Mouse (Mus musculus): ENCODE results near the gene Med9. TPM values are rescaled to one million over a fixed set of nuclear protein-coding genes. Genes with fewer than 3 reads are reported as not detected.
A peak's percentile ranks its signal among the peaks of the same experiment; 100 is the strongest.

The Med9 gene
- polyA plus RNA-seq, 1 experiment from 2014 or later: 15.8 TPM

- no peak for DNase-seq
- no peaks in the 10 kb centered on the region for H3K9me3 ChIP-seq (ENCODE audit: low read length)
- 71% methylated on average over 2 of the region's 2 CpGs for WGBS (ENCODE audit: insufficient replicate concordance)
- H3K9ac ChIP-seq (replicated peaks): no peak overlapping the region
- TF ChIP-seq EP300 (IDR thresholded peaks at IDR 0.05; ENCODE audit: low read depth) (no peak), CTCF (IDR thresholded peaks at IDR 0.05; ENCODE audit: low read depth) (no peak)
- H3K4me2 ChIP-seq (ENCODE audit: low read depth, low read length): no peak overlapping the region
- peaks cover 11% of the 10 kb centered on the region for H3K36me3 ChIP-seq (replicated peaks; ENCODE audit: insufficient read depth, low read length)
- H3K27me3 ChIP-seq (ENCODE audit: insufficient read depth, low read length): no peaks in the 10 kb centered on the region
- no peak overlapping the region for H3K27ac ChIP-seq (ENCODE audit: low read depth)
- no peaks in the 10 kb centered on the region; the same call in 1 of the 2 replicates for H3K4me1 ChIP-seq (ENCODE audit: insufficient read depth)
- no peak overlapping the region for H3K4me3 ChIP-seq (ENCODE audit: low read depth, low read length)
- no peak for ATAC-seq
These were observed 23.7 kb downstream of the Med9 start for GRCm38 (mm10) chr11:59971691-59972090.

DNA sequence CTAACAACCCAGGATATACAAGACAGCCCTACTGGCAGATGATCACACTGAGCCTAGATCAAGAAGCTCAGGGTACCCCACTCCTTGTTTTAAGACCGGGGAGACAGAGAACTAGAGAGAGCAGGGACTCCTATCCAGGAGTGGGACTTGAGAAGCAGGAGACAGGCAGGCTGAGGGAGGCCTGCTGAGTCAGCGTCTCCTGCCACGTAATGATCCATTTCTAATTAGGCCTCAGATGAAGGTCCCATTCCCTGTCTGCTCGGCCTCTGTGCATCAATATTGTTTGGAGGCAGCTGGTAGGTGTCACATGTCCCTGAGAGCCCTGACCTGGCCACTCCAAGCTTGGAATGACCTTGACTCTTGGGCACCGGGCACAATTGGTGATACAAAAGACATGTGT lies 25.4 kb downstream of the Med9 start:
- no peak overlapping the region for H3K4me3 ChIP-seq (ENCODE audit: low read depth, low read length)
- H3K4me1 ChIP-seq (ENCODE audit: insufficient read depth): no peaks in the 10 kb centered on the region
- peaks cover 11% of the 10 kb centered on the region for H3K36me3 ChIP-seq (replicated peaks; ENCODE audit: insufficient read depth, low read length)
- 72% methylated on average over 5 of the region's 5 CpGs for WGBS (ENCODE audit: insufficient replicate concordance)
- no peaks in the 10 kb centered on the region for H3K27me3 ChIP-seq (ENCODE audit: insufficient read depth, low read length)
- TF ChIP-seq EP300 (IDR thresholded peaks at IDR 0.05; ENCODE audit: low read depth) (no peak), CTCF (IDR thresholded peaks at IDR 0.05; ENCODE audit: low read depth) (no peak)
- H3K27ac ChIP-seq (ENCODE audit: low read depth): no peak overlapping the region
- DNase-seq (no peak), ATAC-seq (no peak)
- no peak overlapping the region for H3K4me2 ChIP-seq (ENCODE audit: low read depth, low read length)
- no peaks in the 10 kb centered on the region for H3K9me3 ChIP-seq (ENCODE audit: low read length)
- H3K9ac ChIP-seq (replicated peaks): no peak overlapping the region

DNA sequence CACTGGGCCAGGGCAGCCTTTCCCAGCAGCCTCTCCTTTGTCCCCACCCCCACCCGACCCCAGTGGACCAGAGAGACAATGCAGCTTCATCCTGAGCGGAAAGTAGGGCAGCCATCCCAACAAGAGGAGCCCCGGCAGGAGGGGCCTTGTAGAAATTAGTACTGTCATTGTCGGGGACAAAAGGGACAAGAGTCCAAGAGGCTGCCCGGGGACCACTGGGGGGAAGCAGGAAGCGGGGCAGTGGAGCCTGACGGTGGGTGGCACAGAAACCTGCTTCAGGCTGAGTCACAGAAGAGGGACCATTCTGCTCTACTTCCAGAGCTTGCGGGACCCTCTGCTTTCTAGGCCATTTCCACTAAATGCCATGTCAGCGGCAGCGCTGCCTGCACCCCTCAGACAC lies 27.2 kb downstream of the Med9 start:
- Histone ChIP-seq H3K36me3 (replicated peaks; ENCODE audit: insufficient read depth, low read length) (peaks cover 14% of the 10 kb centered on the region), H3K9me3 (ENCODE audit: low read length) (no peaks in the 10 kb centered on the region), H3K4me3 (ENCODE audit: low read depth, low read length) (no peak overlapping the region), H3K4me2 (ENCODE audit: low read depth, low read length) (no peak overlapping the region), H3K27me3 (ENCODE audit: insufficient read depth, low read length) (no peaks in the 10 kb centered on the region), H3K9ac (replicated peaks) (no peak overlapping the region), H3K27ac (ENCODE audit: low read depth) (no peak overlapping the region), H3K4me1 (ENCODE audit: insufficient read depth) (no peaks in the 10 kb centered on the region)
- DNase-seq (no peak), ATAC-seq (no peak)
- TF ChIP-seq CTCF (IDR thresholded peaks at IDR 0.05; ENCODE audit: low read depth) (no peak), EP300 (IDR thresholded peaks at IDR 0.05; ENCODE audit: low read depth) (no peak)
- WGBS (ENCODE audit: insufficient replicate concordance): 71% methylated on average over 10 of the region's 10 CpGs

DNA sequence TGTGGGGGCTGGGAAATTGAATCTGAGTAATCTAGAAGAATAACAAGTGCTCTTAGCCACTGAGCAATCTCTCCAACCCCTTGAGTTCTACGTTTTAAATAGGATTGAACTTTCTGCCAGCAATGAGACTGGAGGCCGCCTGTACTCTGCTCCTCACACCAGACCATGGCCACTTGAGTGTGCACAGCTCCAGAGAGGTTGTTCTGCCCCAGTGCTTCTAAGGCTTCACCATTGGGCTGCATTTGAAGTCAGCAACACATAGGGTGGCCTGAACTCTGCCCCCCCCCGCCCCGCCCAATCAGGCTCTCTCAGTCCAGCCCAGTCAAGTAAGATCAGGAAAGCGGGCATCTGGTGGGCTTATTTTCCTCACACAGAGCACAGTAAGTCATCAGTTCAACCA lies 29.8 kb downstream of the Med9 start:
- Histone ChIP-seq H3K4me2 (ENCODE audit: low read depth, low read length) (no peak overlapping the region), H3K4me1 (ENCODE audit: insufficient read depth) (no peaks in the 10 kb centered on the region), H3K9ac (replicated peaks) (no peak overlapping the region), H3K27ac (ENCODE audit: low read depth) (no peak overlapping the region), H3K27me3 (ENCODE audit: insufficient read depth, low read length) (no peaks in the 10 kb centered on the region), H3K36me3 (replicated peaks; ENCODE audit: insufficient read depth, low read length) (peaks cover 8% of the 10 kb centered on the region), H3K9me3 (ENCODE audit: low read length) (no peaks in the 10 kb centered on the region), H3K4me3 (ENCODE audit: low read depth, low read length) (no peak overlapping the region)
- no peak for TF ChIP-seq CTCF (IDR thresholded peaks at IDR 0.05; ENCODE audit: low read depth)
- no peak for TF ChIP-seq EP300 (IDR thresholded peaks at IDR 0.05; ENCODE audit: low read depth)
- 69% methylated on average over 5 of the region's 5 CpGs for WGBS (ENCODE audit: insufficient replicate concordance)
- no peak for DNase-seq
- no peak for ATAC-seq

GRCm38 (mm10) chr11:59989406-59989805 lies 41.4 kb downstream of the Med9 start:
- no peak overlapping the region for H3K27ac ChIP-seq (ENCODE audit: low read depth)
- no peaks in the 10 kb centered on the region for H3K27me3 ChIP-seq (ENCODE audit: insufficient read depth, low read length)
- TF ChIP-seq EP300 (IDR thresholded peaks at IDR 0.05; ENCODE audit: low read depth) (no peak), CTCF (IDR thresholded peaks at IDR 0.05; ENCODE audit: low read depth) (no peak)
- H3K4me1 ChIP-seq (ENCODE audit: insufficient read depth): peaks cover 11% of the 10 kb centered on the region; the same call in 1 of the 2 replicates
- no peak overlapping the region for H3K4me2 ChIP-seq (ENCODE audit: low read depth, low read length)
- H3K9ac ChIP-seq (replicated peaks): no peak overlapping the region
- 82% methylated on average over 1 of the region's 1 CpGs for WGBS (ENCODE audit: insufficient replicate concordance)
- H3K36me3 ChIP-seq (replicated peaks; ENCODE audit: insufficient read depth, low read length): no peaks in the 10 kb centered on the region
- no peak overlapping the region for H3K4me3 ChIP-seq (ENCODE audit: low read depth, low read length)
- no peak for ATAC-seq
- no peaks in the 10 kb centered on the region for H3K9me3 ChIP-seq (ENCODE audit: low read length)
- no peak for DNase-seq

GRCm38 (mm10) chr11:59991365-59991764 lies 43.4 kb downstream of the Med9 start:
- DNase-seq: no peak
- Histone ChIP-seq H3K4me2 (ENCODE audit: low read depth, low read length) (no peak overlapping the region), H3K4me1 (ENCODE audit: insufficient read depth) (peaks cover 14% of the 10 kb centered on the region; the same call in 1 of the 2 replicates), H3K36me3 (replicated peaks; ENCODE audit: insufficient read depth, low read length) (no peaks in the 10 kb centered on the region), H3K27ac (ENCODE audit: low read depth) (no peak overlapping the region), H3K27me3 (ENCODE audit: insufficient read depth, low read length) (no peaks in the 10 kb centered on the region), H3K9ac (replicated peaks) (no peak overlapping the region), H3K4me3 (ENCODE audit: low read depth, low read length) (no peak overlapping the region), H3K9me3 (ENCODE audit: low read length) (no peaks in the 10 kb centered on the region)
- no peak for TF ChIP-seq CTCF (IDR thresholded peaks at IDR 0.05; ENCODE audit: low read depth)
- TF ChIP-seq EP300 (IDR thresholded peaks at IDR 0.05; ENCODE audit: low read depth): no peak
- ATAC-seq: 0 out of 2 replicates have a peak, but pooled peaks have one; percentile 25
- 35% methylated on average over 8 of the region's 8 CpGs for WGBS (ENCODE audit: insufficient replicate concordance)

GRCm38 (mm10) chr11:59994318-59994717 lies 46.3 kb downstream of the Med9 start:
- TF ChIP-seq EP300 (IDR thresholded peaks at IDR 0.05; ENCODE audit: low read depth) (no peak), CTCF (IDR thresholded peaks at IDR 0.05; ENCODE audit: low read depth) (no peak)
- H3K9me3 ChIP-seq (ENCODE audit: low read length): no peaks in the 10 kb centered on the region
- WGBS (ENCODE audit: insufficient replicate concordance): 40% methylated on average over 9 of the region's 9 CpGs
- H3K9ac ChIP-seq (replicated peaks): no peak overlapping the region
- no peak overlapping the region for H3K27ac ChIP-seq (ENCODE audit: low read depth)
- DNase-seq (no peak), ATAC-seq (no peak)
- no peaks in the 10 kb centered on the region for H3K36me3 ChIP-seq (replicated peaks; ENCODE audit: insufficient read depth, low read length)
- no peak overlapping the region for H3K4me3 ChIP-seq (ENCODE audit: low read depth, low read length)
- H3K4me1 ChIP-seq (ENCODE audit: insufficient read depth): peaks cover 22% of the 10 kb centered on the region
- H3K27me3 ChIP-seq (ENCODE audit: insufficient read depth, low read length): no peaks in the 10 kb centered on the region
- no peak overlapping the region for H3K4me2 ChIP-seq (ENCODE audit: low read depth, low read length)
